Mouse (Mus musculus): ENCODE data around the gene Coq4. TPM values are rescaled to one million over a fixed set of nuclear protein-coding genes. Genes with fewer than 3 reads are reported as not detected.

The Coq4 gene
- total RNA-seq, 2 experiments from 2014 or later, result 17.2 to 18.3 TPM

GRCm38 (mm10) chr2:29787937-29788681 is 816 bp downstream of the Coq4 start, which contains the start of gene Trub2:
Gene Trub2, minus strand, starts transcription at chr2:29788502.
- DNase-seq (ENCODE audit: low spot score), result peak; percentile 49
- intact Hi-C loops (cut with DNase I), result no loop called here

- intact Hi-C loops (cut with DNase I), result no loop called here
- no peak for DNase-seq (ENCODE audit: low spot score)
Observed at GRCm38 (mm10) chr2:29792772-29793487, 5.6 kb downstream of the Coq4 start.

- intact Hi-C loops (cut with DNase I), result no loop called here
- DNase-seq (ENCODE audit: low spot score), result peak; percentile 90
Observed at GRCm38 (mm10) chr2:29802075-29802826, 15.0 kb downstream of the Coq4 start, which contains the start of gene Slc27a4. Gene Slc27a4, plus strand, starts transcription at chr2:29802634.

- intact Hi-C loops (cut with DNase I), result no loop called here
- DNase-seq (ENCODE audit: low spot score), result no peak
Observed at GRCm38 (mm10) chr2:29802827-29803201, 15.5 kb downstream of the Coq4 start.

- intact Hi-C loops (cut with DNase I), result no loop called here
- no peak for DNase-seq (ENCODE audit: low spot score)
Observed at GRCm38 (mm10) chr2:29803400-29803831, 16.1 kb downstream of the Coq4 start.

- no peak for DNase-seq (ENCODE audit: low spot score)
- intact Hi-C loops (cut with DNase I), result loop anchor here (2.0 to 5.0 kb wide), 2 partner anchors 51 to 161 kb away; no protein-coding TSS in a partner anchor
Observed at GRCm38 (mm10) chr2:29815678-29816371, 28.5 kb downstream of the Coq4 start.

- intact Hi-C loops (cut with DNase I), result loop anchor here (1.0 to 5.0 kb wide), 3 partner anchors 42 to 160 kb away; no protein-coding TSS in a partner anchor
- peak; percentile 54 for DNase-seq (ENCODE audit: low spot score)
Observed at GRCm38 (mm10) chr2:29817426-29818232, 30.3 kb downstream of the Coq4 start.

- intact Hi-C loops (cut with DNase I), result loop anchor here (5.0 kb wide), 1 partner anchor 158 kb away; no protein-coding TSS in a partner anchor
Observed at GRCm38 (mm10) chr2:29819363-29819762, 32.1 kb downstream of the Coq4 start.

GRCm38 (mm10) chr2:29820025-29820817 is 32.9 kb downstream of the Coq4 start, which contains the start of gene Urm1:
Gene Urm1, plus strand, starts transcription at chr2:29820075.
- peak; percentile 49 for DNase-seq (ENCODE audit: low spot score)
- intact Hi-C loops (cut with DNase I), result no loop called here

More at GRCm38 (mm10) chr2:29819363-29819762, 32.1 kb downstream of the Coq4 start:
- no peak for DNase-seq (ENCODE audit: low spot score)

- DNase-seq (ENCODE audit: low spot score), result no peak
- intact Hi-C loops (cut with DNase I), result no loop called here
Observed at GRCm38 (mm10) chr2:29826318-29826925, 39.1 kb downstream of the Coq4 start.

- intact Hi-C loops (cut with DNase I), result no loop called here
- DNase-seq (ENCODE audit: low spot score), result peak; percentile 93
Observed at GRCm38 (mm10) chr2:29826926-29827708, 39.8 kb downstream of the Coq4 start.

GRCm38 (mm10) chr2:29827709-29828024 is 40.4 kb downstream of the Coq4 start:
- DNase-seq (ENCODE audit: low spot score), result no peak
- intact Hi-C loops (cut with DNase I), result no loop called here

- DNase-seq (ENCODE audit: low spot score), result no peak
- intact Hi-C loops (cut with DNase I), result no loop called here
Observed at GRCm38 (mm10) chr2:29831106-29831505, 43.8 kb downstream of the Coq4 start.

- intact Hi-C loops (cut with DNase I), result no loop called here
- DNase-seq (ENCODE audit: low spot score), result no peak
Observed at GRCm38 (mm10) chr2:29833796-29834195, 46.5 kb downstream of the Coq4 start.

GRCm38 (mm10) chr2:29835391-29835899 is 48.2 kb downstream of the Coq4 start:
- no peak for DNase-seq (ENCODE audit: low spot score)
- intact Hi-C loops (cut with DNase I), result no loop called here

- intact Hi-C loops (cut with DNase I), result no loop called here
- no peak for DNase-seq (ENCODE audit: low spot score)
Observed at GRCm38 (mm10) chr2:29839460-29839859, 52.2 kb downstream of the Coq4 start.

Data from heart, postnatal 25 days (tissue).